Mouse (Mus musculus) neural tube, embryonic 13.5 days (tissue): ENCODE measurements at regions not wholly inside any gene's neighbourhood (a gene's known extent, or its start where the extent isn't known, plus 50 kb on each side); places are given as distances from the start of the nearest gene placed in this dataset.
"Not testable (repeated sequence)": the region's sequence is repeated elsewhere in the genome, so short reads cannot be mapped to it uniquely, and the experiment has no call there.

Experiments used
- ATAC-seq: fragments of 200-750 bp; cut with Nextera tagmentation; 2 replicates; pipeline ENCODE4 v1.8.0; 2017; ENCODE audit warnings: low read depth, mild to moderate bottlenecking, moderate TSS enrichment, moderate library complexity
- H3K27ac ChIP-seq: fragments of 300-500 bp; sonication (generic); replicated peaks from 2 replicates; pipeline ENCODE4 v1.5.1; 2015; ENCODE audit warnings: moderate library complexity, mild to moderate bottlenecking, inconsistent platforms
- H3K27me3 ChIP-seq: fragments of 300-500 bp; sonication (generic); 2 replicates; pipeline ENCODE4 v1.6.1; 2015; ENCODE audit warnings: mild to moderate bottlenecking, inconsistent platforms
- H3K36me3 ChIP-seq: fragments of 300-500 bp; sonication (generic); 2 replicates; pipeline ENCODE4 v1.6.1; 2015; ENCODE audit warnings: mild to moderate bottlenecking, inconsistent platforms
- H3K4me1 ChIP-seq: fragments of 300-500 bp; sonication (generic); replicated peaks from 2 replicates; pipeline ENCODE4 v1.6.1; 2015; ENCODE audit warnings: inconsistent platforms
- H3K4me2 ChIP-seq: fragments of 300-500 bp; sonication (generic); 2 replicates; pipeline ENCODE4 v1.6.1; 2015; ENCODE audit warnings: inconsistent platforms, mild to moderate bottlenecking, moderate library complexity
- H3K4me3 ChIP-seq: fragments of 300-500 bp; sonication (generic); 2 replicates; pipeline ENCODE4 v1.5.1; 2015; ENCODE audit warnings: mild to moderate bottlenecking, inconsistent platforms
- H3K9ac ChIP-seq: fragments of 300-500 bp; sonication (generic); 2 replicates; pipeline ENCODE4 v1.6.1; 2015; ENCODE audit warnings: moderate library complexity, mild to moderate bottlenecking, inconsistent platforms
- H3K9me3 ChIP-seq: fragments of 300-500 bp; sonication (generic); 2 replicates; pipeline ENCODE4 v1.6.1; 2016; ENCODE audit warnings: inconsistent platforms
- WGBS: fragments of 180-500 bp; shearing (Covaris S2); methylation state at CpG from one replicate; pipeline ENCODE4 v1.1.7; 2015; 5-methylcytosine and 5-hydroxymethylcytosine counted together

- Histone ChIP-seq H3K4me2 (no peak overlapping the region), H3K9me3 (no peaks in the 10 kb centered on the region), H3K36me3 (no peaks in the 10 kb centered on the region), H3K4me1 (peaks cover 13% of the 10 kb centered on the region), H3K9ac (no peak overlapping the region; the same call in 1 of the 2 replicates), H3K27me3 (no peaks in the 10 kb centered on the region), H3K27ac (no peak overlapping the region), H3K4me3 (no peak overlapping the region)
- no peak for ATAC-seq
- WGBS: 16% methylated on average over 1 of the region's 1 CpGs
These were observed 52.3 kb upstream of the Gpd2 start for GRCm38 (mm10) chr2:57185151-57185550.

- not testable (repeated sequence) for H3K27ac ChIP-seq, H3K9me3 ChIP-seq, ATAC-seq, H3K4me3 ChIP-seq, H3K9ac ChIP-seq, H3K27me3 ChIP-seq, H3K36me3 ChIP-seq, H3K4me2 ChIP-seq
- peaks cover 13% of the 10 kb centered on the region for H3K4me1 ChIP-seq
- WGBS: 80% methylated on average over 3 of the region's 3 CpGs
These were observed 54.3 kb upstream of the Gpd2 start for GRCm38 (mm10) chr2:57183108-57183507.

- WGBS: under 1% methylated on average over 37 of the region's 37 CpGs
- peak; percentile 99 for ATAC-seq
- Histone ChIP-seq H3K27me3 (no peaks in the 10 kb centered on the region), H3K9ac (peak overlapping the region; percentile 75), H3K36me3 (no peaks in the 10 kb centered on the region), H3K4me2 (peak overlapping the region; percentile 56), H3K4me3 (peak overlapping the region; percentile 65), H3K4me1 (peaks cover 13% of the 10 kb centered on the region), H3K9me3 (no peaks in the 10 kb centered on the region), H3K27ac (peak overlapping the region; percentile 86)
These were observed 55.5 kb upstream of the Gpd2 start for GRCm38 (mm10) chr2:57181692-57182541.

- Histone ChIP-seq H3K27ac (0 out of 2 replicates have a peak overlapping the region, but pooled peaks have one; percentile 86), H3K9me3 (no peaks in the 10 kb centered on the region), H3K36me3 (no peaks in the 10 kb centered on the region), H3K4me3 (peak overlapping the region; percentile 65), H3K4me1 (peaks cover 13% of the 10 kb centered on the region), H3K27me3 (no peaks in the 10 kb centered on the region), H3K4me2 (peak overlapping the region; percentile 56), H3K9ac (peak overlapping the region; percentile 75)
- 20% methylated on average over 4 of the region's 4 CpGs for WGBS
- no peak for ATAC-seq
These were observed 56.1 kb upstream of the Gpd2 start for GRCm38 (mm10) chr2:57181350-57181691.

GRCm38 (mm10) chr2:57178056-57178455, 54.3 kb upstream of the Nr4a2 start:
- no peak overlapping the region for H3K27ac ChIP-seq
- no peak for ATAC-seq
- WGBS: 88% methylated on average over 6 of the region's 6 CpGs
- no peaks in the 10 kb centered on the region for H3K27me3 ChIP-seq
- no peak overlapping the region for H3K4me2 ChIP-seq
- peaks cover 7% of the 10 kb centered on the region for H3K4me1 ChIP-seq
- H3K36me3 ChIP-seq: no peaks in the 10 kb centered on the region
- H3K9ac ChIP-seq: no peak overlapping the region
- H3K4me3 ChIP-seq: no peak overlapping the region
- H3K9me3 ChIP-seq: no peaks in the 10 kb centered on the region

GRCm38 (mm10) chr2:57176547-57176946, 52.7 kb upstream of the Nr4a2 start:
- ATAC-seq: no peak
- WGBS: 88% methylated on average over 7 of the region's 7 CpGs
- Histone ChIP-seq H3K4me1 (peaks cover 7% of the 10 kb centered on the region), H3K4me3 (no peak overlapping the region), H3K9ac (no peak overlapping the region), H3K27me3 (no peaks in the 10 kb centered on the region), H3K36me3 (no peaks in the 10 kb centered on the region), H3K9me3 (no peaks in the 10 kb centered on the region), H3K27ac (no peak overlapping the region), H3K4me2 (no peak overlapping the region)

GRCm38 (mm10) chr2:57175219-57175618, 51.4 kb upstream of the Nr4a2 start:
- ATAC-seq: no peak
- Histone ChIP-seq H3K27me3 (no peaks in the 10 kb centered on the region), H3K9me3 (no peaks in the 10 kb centered on the region), H3K27ac (no peak overlapping the region), H3K4me3 (no peak overlapping the region), H3K4me2 (no peak overlapping the region), H3K36me3 (no peaks in the 10 kb centered on the region), H3K9ac (no peak overlapping the region), H3K4me1 (no peaks in the 10 kb centered on the region)
- 71% methylated on average over 1 of the region's 1 CpGs for WGBS
